Mouse (Mus musculus) embryonic facial prominence, embryonic 13.5 days (tissue): ENCODE data around the gene Dnajc3. TPM values are rescaled to one million over a fixed set of nuclear protein-coding genes. Genes with fewer than 3 reads are reported as not detected.

Source experiments
- ATAC-seq: fragments of 200-750 bp; cut with Nextera tagmentation; 2 replicates; pipeline ENCODE4 v1.8.0; 2017; ENCODE audit warnings: low read depth; ENCODE audit not compliant: insufficient number of reproducible peaks, insufficient read depth, low FRiP score, low TSS enrichment
- H3K27ac ChIP-seq: fragments of 300-500 bp; sonication (generic); 2 replicates; pipeline ENCODE4 v1.5.1; 2015; ENCODE audit warnings: moderate library complexity, mild to moderate bottlenecking, inconsistent platforms
- H3K27me3 ChIP-seq: fragments of 300-500 bp; sonication (generic); 2 replicates; pipeline ENCODE4 v1.6.1; 2015; ENCODE audit warnings: mild to moderate bottlenecking, inconsistent platforms
- H3K36me3 ChIP-seq: fragments of 300-500 bp; sonication (generic); 2 replicates; pipeline ENCODE4 v1.6.1; 2015; ENCODE audit warnings: mild to moderate bottlenecking, inconsistent platforms
- H3K4me1 ChIP-seq: fragments of 300-500 bp; sonication (generic); 2 replicates; pipeline ENCODE4 v1.6.1; 2015; ENCODE audit warnings: inconsistent platforms
- H3K4me2 ChIP-seq: fragments of 300-500 bp; sonication (generic); 2 replicates; pipeline ENCODE4 v1.6.1; 2015; ENCODE audit warnings: moderate library complexity, mild to moderate bottlenecking, inconsistent platforms
- H3K4me3 ChIP-seq: fragments of 300-500 bp; sonication (generic); 2 replicates; pipeline ENCODE4 v1.5.1; 2015; ENCODE audit warnings: mild to moderate bottlenecking, inconsistent platforms
- H3K9ac ChIP-seq: fragments of 300-500 bp; sonication (generic); 2 replicates; pipeline ENCODE4 v1.6.1; 2015; ENCODE audit warnings: mild to moderate bottlenecking, inconsistent platforms
- H3K9me3 ChIP-seq: fragments of 300-500 bp; sonication (generic); 2 replicates; pipeline ENCODE4 v1.6.1; 2016; ENCODE audit warnings: inconsistent platforms
- WGBS: fragments of 180-500 bp; shearing (Covaris S2); methylation state at CpG from one replicate; pipeline ENCODE4 v1.1.7; 2015; ENCODE audit warnings: mixed read lengths; 5-methylcytosine and 5-hydroxymethylcytosine counted together
- polyA plus RNA-seq: library from polyadenylated mRNA; unstranded; fragments of >200 nt; fragmentation: Nextera tagmentation; extraction: Ambion mirVana; gene quantifications from 2 replicates; pipeline ENCODE4 v1.2.1, GENCODE M21; 2015

Dnajc3 gene
- polyA plus RNA-seq, 1 experiment from 2014 or later: 27.2 TPM

DNA sequence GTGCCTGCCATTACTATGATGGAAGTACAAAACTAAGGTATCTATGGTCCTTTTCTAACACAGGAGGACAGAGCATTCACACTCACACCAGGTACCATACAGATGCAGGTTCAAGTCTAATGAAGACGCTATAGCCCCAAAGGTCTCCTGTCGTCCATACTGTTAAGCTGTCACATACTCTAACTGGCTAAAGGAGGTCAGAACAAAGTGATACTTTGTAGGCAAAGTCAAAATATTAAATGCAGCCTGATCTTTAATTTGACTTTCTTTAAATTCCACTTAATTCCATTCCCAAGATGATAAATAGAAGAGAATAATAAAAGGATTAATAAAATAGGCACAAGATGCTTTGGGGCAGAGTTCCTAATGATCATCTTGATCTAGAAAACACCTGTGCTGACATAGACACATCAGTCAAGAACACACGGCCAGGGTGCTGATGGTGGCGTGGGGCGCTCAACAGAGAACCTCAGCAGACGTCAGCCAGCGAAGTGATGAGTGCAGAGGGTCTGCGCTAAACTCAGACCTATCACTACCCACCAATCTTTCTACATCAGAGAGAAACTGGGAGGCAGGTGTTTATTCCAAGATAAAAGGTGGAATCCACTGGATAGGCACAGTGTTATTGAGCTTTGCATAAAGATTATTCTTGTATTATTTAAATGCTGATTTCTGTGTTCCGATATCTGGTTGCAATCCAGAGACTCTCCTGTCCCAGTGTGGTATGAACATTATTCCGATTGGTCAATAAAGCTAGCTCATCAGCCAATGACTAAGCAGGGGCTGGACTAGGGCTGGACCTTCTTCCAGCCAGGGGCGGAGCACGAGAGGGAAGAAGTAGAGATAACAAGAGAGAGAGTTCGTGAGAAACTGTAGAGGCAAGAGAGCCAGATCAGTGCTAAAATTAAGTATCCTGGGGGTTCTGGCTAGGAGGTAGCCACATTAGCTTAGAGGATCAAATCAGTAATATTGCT, 50.0 kb downstream of the Dnajc3 start:
- peaks cover 26% of the 10 kb centered on the region for H3K36me3 ChIP-seq
- no peak overlapping the region for H3K4me2 ChIP-seq
- ATAC-seq: no peak
- H3K9ac ChIP-seq: no peak overlapping the region
- no peaks in the 10 kb centered on the region for H3K4me1 ChIP-seq
- H3K27ac ChIP-seq: no peak overlapping the region
- no peaks in the 10 kb centered on the region for H3K9me3 ChIP-seq
- 52% methylated on average over 13 of the region's 13 CpGs for WGBS
- H3K4me3 ChIP-seq: no peak overlapping the region
- no peaks in the 10 kb centered on the region for H3K27me3 ChIP-seq

DNA sequence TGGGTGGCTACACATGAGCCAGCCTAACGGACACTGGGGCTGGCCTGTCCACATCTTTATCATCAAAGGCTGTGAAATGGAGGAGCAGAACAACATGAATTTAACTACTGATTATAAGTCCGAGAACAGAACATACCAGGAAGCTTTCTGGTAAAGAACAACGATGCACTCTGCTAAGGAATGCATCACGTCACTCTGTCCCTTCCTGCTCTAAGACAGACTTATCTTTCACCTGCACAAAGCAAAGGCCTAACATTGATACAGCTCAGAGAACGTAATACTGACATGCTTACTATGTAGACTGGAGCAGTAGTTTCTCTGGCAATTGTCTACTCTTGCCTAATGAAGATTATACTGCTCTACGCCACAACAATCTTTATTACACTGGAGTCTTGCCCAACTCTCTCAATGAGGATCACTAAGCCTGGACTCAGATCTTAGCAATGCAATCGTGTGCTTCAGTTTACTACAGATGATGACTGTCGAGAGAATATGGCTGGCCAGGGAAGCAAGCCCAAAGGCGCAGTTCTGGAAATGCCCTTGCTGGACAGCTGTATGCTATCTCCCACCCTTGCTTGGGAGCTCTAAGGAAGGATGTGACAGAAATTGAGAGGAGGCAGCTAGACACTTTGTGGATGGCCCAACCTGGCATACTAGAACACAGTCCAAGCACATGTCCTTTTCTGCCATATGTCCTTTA, 57.6 kb downstream of the Dnajc3 start:
- peaks cover 66% of the 10 kb centered on the region for H3K36me3 ChIP-seq
- no peak overlapping the region for H3K9ac ChIP-seq
- no peaks in the 10 kb centered on the region for H3K4me1 ChIP-seq
- no peak overlapping the region for H3K27ac ChIP-seq
- H3K9me3 ChIP-seq: no peaks in the 10 kb centered on the region
- H3K4me3 ChIP-seq: no peak overlapping the region
- no peak overlapping the region for H3K4me2 ChIP-seq
- no peak for ATAC-seq
- H3K27me3 ChIP-seq: no peaks in the 10 kb centered on the region
- WGBS: 89% methylated on average over 9 of the region's 9 CpGs

DNA sequence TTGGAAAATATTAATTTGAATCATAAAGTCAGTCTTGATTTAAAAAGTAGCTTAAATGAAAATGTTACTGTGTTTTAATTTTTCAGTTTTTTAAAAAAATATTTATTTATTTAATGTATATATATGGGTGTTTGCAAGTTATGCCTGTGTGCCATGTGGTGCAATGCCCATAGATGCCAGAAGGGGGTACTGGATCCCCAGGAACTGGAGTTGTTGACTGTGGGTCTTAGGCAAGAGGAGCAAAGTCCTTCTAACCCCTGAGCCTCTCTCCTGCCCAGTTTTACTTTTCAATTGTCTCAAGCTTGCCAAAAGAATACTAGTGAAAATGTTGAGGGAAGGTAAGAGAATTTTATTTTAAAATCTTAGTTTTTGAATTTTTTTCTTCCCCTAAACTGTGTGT, 65.5 kb downstream of the Dnajc3 start:
- Histone ChIP-seq H3K27me3 (no peaks in the 10 kb centered on the region), H3K36me3 (peaks cover 31% of the 10 kb centered on the region), H3K4me2 (no peak overlapping the region), H3K9me3 (no peaks in the 10 kb centered on the region), H3K4me1 (peaks cover 3% of the 10 kb centered on the region; the same call in 1 of the 2 replicates), H3K9ac (no peak overlapping the region), H3K27ac (no peak overlapping the region), H3K4me3 (no peak overlapping the region)
- no peak for ATAC-seq

DNA sequence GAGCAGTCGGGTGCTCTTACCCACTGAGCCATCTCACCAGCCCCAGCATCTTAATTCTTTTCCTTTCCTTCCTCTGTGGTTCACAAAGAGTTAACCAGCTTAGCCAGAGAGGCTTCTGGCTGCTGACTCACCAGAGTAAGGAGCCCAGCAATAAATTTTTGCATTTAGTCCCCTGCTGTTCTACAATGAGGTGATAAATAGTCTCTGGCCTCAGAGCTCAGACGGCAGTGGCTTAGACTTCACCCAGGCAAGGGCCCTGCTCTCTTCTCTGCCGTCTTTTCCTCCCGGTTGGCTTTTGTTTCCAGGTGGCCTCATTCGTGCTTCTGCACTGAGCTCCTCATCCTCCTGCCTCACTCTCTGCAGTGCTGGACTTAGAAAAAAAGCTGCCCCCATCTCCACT, 68.1 kb downstream of the Dnajc3 start:
- no peak overlapping the region for H3K27ac ChIP-seq
- peaks cover 16% of the 10 kb centered on the region for H3K36me3 ChIP-seq
- 0 out of 2 replicates have a peak overlapping the region, but pooled peaks have one; percentile 7 for H3K4me2 ChIP-seq
- no peaks in the 10 kb centered on the region for H3K27me3 ChIP-seq
- H3K9ac ChIP-seq: no peak overlapping the region
- no peak for ATAC-seq
- H3K4me3 ChIP-seq: no peak overlapping the region
- WGBS: 34% methylated on average over 5 of the region's 5 CpGs
- H3K4me1 ChIP-seq: peaks cover 3% of the 10 kb centered on the region; the same call in 1 of the 2 replicates
- no peaks in the 10 kb centered on the region for H3K9me3 ChIP-seq

DNA sequence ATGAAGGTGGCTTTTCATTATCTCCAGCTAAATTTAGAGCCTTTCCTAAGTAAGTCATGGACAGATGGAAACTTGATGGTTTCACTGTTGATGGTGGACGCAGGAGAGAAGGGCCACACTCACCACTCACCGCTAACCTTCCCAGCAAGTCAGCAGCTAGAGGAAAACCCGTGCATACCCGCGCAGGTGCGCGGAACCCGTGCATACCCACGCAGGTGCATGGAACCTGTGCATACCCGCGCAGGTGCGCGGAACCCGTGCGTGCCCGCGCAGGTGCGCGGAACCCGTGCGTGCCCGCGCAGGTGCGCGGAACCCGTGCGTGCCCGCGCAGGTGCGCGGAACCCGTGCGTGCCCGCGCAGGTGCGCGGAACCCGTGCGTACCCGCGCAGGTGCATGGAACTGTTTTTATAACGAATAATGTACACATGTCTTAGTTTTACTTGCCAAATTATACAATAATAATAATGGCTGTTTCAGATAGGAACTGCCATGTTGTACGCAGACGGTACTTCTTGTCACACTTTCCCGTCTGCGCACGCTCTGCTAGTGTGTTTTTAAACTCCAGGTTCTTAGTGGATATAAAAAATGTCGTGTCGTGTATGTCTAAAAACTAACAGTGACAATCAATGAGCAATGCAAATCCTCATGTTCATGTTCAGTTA, 68.8 kb downstream of the Dnajc3 start:
- WGBS: 4% methylated on average over 49 of the region's 49 CpGs
- Histone ChIP-seq H3K4me1 (peaks cover 3% of the 10 kb centered on the region; the same call in 1 of the 2 replicates), H3K9ac (peak overlapping the region; percentile 66), H3K27me3 (no peaks in the 10 kb centered on the region), H3K36me3 (peaks cover 14% of the 10 kb centered on the region), H3K27ac (peak overlapping the region; percentile 14; the same call in 1 of the 2 replicates), H3K4me2 (peak overlapping the region; percentile 81), H3K9me3 (no peaks in the 10 kb centered on the region), H3K4me3 (peak overlapping the region; percentile 51)
- no peak for ATAC-seq

DNA sequence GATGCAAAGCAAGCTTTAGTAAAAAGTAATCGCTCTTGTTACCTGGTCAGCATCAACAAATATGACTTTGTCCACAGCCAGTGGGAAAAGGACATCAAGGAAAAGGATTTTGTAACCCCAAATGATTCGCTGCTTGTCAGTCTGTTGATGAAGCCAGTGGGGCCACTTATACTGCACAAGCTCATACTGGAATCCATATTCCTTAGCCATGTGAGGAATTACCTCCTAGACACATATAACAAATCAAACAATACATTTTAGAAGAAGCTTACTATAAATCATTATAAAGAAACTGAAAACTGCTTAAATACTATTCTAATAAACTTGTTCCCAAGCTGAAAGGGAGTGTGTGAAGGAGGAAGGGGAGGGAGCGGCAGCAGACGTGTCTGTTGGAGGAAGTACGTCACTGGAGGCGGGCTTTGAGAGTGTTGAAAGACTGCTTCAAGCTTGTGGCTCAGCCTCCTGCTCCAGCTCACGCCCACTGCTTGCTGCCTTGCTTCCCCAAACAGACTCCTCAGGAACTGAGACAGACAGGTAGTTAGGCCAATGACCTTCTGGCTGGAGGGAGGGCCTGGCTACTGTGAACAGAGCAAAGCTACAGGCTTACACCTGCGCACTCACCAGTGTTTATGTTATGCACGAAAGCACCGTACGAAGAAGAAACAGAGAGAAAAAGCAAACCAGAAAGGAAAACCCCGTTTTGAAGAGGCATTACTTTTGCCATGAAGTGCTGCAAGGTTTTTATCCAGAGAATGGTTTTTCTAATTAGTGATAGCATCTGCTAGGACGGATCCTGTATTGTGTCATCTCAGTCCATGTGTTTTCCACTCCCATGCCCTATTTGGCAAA, 69.6 kb downstream of the Dnajc3 start:
- peak overlapping the region; percentile 41 for H3K27ac ChIP-seq
- H3K4me2 ChIP-seq: peak overlapping the region; percentile 81
- H3K4me1 ChIP-seq: peaks cover 3% of the 10 kb centered on the region; the same call in 1 of the 2 replicates
- peak overlapping the region; percentile 51 for H3K4me3 ChIP-seq
- peak; percentile 100 for ATAC-seq
- H3K27me3 ChIP-seq: no peaks in the 10 kb centered on the region
- no peaks in the 10 kb centered on the region for H3K9me3 ChIP-seq
- peak overlapping the region; percentile 66 for H3K9ac ChIP-seq
- peaks cover 16% of the 10 kb centered on the region for H3K36me3 ChIP-seq
- WGBS: under 1% methylated on average over 13 of the region's 13 CpGs

DNA sequence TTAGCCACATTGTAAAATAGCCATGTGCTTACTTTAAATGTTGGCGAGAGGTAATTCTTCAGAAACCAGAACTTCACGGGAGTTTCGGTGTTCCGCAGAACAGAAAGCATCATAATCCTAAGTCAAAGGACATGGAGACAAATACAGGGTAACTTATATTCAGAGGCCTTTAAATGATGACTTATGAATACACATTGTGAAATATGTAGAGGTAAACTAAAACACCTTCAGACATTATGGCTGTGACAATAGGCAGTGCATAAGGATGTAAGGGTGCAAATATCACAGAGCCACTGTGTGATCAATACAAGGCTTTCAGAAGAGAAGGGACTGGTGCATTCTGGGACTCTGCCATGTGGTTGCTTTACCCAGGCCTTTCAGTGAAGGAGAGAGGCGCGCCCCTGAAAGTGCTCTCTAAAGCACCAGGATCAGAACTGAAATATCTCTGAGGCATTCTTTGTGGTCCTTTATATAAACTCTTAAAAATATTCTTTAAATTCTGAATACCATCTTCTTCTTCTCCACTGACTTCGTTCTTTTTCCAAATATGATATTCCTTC, 70.3 kb downstream of the Dnajc3 start:
- H3K27ac ChIP-seq: peak overlapping the region; percentile 41; the same call in 1 of the 2 replicates

DNA sequence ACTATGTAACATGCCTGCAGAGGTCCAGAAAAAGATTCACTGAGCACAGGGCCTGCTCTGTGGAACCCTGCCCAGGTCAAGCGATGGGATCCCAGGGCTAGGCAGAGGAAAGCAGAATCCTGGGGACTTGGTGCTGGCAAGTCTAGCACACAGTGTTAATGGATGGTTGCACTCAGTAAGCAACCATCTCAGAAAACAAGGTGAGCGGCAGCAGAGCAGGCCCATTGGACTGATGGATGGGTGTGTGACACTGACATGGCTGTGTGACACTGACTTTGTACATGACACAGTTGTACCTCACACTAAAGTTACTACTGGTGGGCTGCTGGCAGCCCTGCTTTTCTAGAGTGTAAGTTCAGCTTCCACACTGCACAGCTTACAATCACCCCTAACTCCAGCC, 71.8 kb downstream of the Dnajc3 start:
- Histone ChIP-seq H3K36me3 (peaks cover 24% of the 10 kb centered on the region), H3K27ac (no peak overlapping the region), H3K4me3 (no peak overlapping the region), H3K4me2 (no peak overlapping the region), H3K9ac (no peak overlapping the region), H3K4me1 (peaks cover 3% of the 10 kb centered on the region; the same call in 1 of the 2 replicates), H3K9me3 (no peaks in the 10 kb centered on the region), H3K27me3 (no peaks in the 10 kb centered on the region)
- no peak for ATAC-seq
- WGBS: 93% methylated on average over 2 of the region's 2 CpGs

More for the DNA sequence above, 70.3 kb downstream of the Dnajc3 start:
- peak overlapping the region; percentile 81 for H3K4me2 ChIP-seq
- 55% methylated on average over 7 of the region's 7 CpGs for WGBS
- H3K9ac ChIP-seq: peak overlapping the region; percentile 41
- H3K9me3 ChIP-seq: no peaks in the 10 kb centered on the region
- H3K27me3 ChIP-seq: no peaks in the 10 kb centered on the region
- peak overlapping the region; percentile 51 for H3K4me3 ChIP-seq
- peaks cover 3% of the 10 kb centered on the region; the same call in 1 of the 2 replicates for H3K4me1 ChIP-seq
- peaks cover 20% of the 10 kb centered on the region for H3K36me3 ChIP-seq
- ATAC-seq: no peak

DNA sequence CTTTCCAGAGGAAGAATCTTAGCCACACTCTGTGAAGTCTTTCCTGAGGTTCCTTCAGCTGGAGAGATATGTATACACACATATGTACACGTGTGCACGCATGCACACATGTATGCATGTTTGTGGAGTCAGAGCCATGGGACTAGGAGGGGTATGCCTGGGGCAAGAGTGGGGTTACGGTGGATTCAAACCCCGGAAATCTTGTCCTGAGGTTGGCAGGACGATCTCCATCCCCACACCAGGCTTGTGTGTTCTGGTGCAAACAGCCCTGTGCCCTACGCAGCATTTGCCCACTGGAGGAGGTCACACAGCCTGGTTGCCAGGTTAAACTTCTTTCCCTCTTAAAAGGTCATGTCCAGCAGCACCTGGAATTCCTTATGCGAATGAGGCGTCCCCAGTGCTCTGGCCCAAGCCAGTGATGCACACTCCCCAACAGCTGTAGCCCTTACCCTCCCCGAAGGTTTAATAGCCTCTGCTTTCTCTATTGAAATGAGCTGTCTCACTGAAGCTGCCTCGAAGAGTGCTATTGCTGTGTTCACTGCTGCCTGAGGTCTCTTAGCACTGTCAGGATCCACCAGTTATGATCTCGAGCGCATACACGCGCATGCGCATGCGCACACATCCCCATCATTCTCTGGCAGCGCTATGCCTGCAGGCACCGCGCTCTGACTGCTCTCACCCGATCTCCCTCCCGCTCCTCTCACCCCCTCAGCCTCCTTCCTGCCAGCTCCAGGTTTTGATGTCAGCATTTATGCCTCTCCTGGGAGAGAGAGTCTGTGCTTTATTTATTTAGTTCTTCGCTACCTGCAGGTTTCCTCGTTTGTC, 75.0 kb downstream of the Dnajc3 start:
- peak; percentile 43; the same call in 1 of the 2 replicates for ATAC-seq
- no peak overlapping the region for H3K4me3 ChIP-seq
- H3K27ac ChIP-seq: no peak overlapping the region
- no peak overlapping the region for H3K9ac ChIP-seq
- peak overlapping the region; percentile 35 for H3K4me2 ChIP-seq
- no peaks in the 10 kb centered on the region for H3K9me3 ChIP-seq
- no peaks in the 10 kb centered on the region for H3K4me1 ChIP-seq
- H3K36me3 ChIP-seq: peaks cover 28% of the 10 kb centered on the region
- WGBS: 58% methylated on average over 23 of the region's 23 CpGs
- no peaks in the 10 kb centered on the region for H3K27me3 ChIP-seq

DNA sequence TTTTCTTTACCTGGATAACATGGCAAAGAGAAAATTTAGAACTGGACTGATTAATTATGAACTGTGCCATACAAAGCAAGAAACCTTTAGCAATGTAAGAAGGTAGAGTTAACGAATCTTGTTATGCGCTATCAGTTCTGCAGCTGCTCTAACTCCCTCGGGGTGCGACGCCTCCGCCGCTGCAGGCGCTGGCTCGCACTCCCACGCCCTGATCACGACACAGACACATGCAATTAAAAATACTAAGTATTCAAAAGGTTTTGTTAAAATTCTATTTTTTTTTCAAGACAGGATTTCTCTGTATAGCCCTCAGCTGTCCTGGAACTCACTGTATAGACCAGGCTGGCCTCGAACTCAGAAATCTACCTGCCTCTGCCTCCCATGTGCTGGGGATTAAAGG, 75.8 kb downstream of the Dnajc3 start:
- no peaks in the 10 kb centered on the region for H3K9me3 ChIP-seq
- no peak overlapping the region for H3K27ac ChIP-seq
- no peak for ATAC-seq
- no peaks in the 10 kb centered on the region for H3K27me3 ChIP-seq
- 74% methylated on average over 12 of the region's 12 CpGs for WGBS
- H3K9ac ChIP-seq: no peak overlapping the region
- peaks cover 28% of the 10 kb centered on the region for H3K36me3 ChIP-seq
- no peak overlapping the region for H3K4me3 ChIP-seq
- H3K4me1 ChIP-seq: no peaks in the 10 kb centered on the region
- 0 out of 2 replicates have a peak overlapping the region, but pooled peaks have one; percentile 35 for H3K4me2 ChIP-seq
